Mouse (Mus musculus): ENCODE data around the gene Socs4. TPM values are rescaled to one million over a fixed set of nuclear protein-coding genes. Genes with fewer than 3 reads are reported as not detected.

Socs4 gene
- polyA plus RNA-seq, 1 experiment from 2014 or later: 5.8 TPM

- WGBS: 73% methylated on average over 2 of the region's 2 CpGs
- H3K27ac ChIP-seq (ENCODE audit: low read depth, low read length): no peak overlapping the region
- no peak overlapping the region for H3K4me2 ChIP-seq
- no peak overlapping the region for H3K9ac ChIP-seq (ENCODE audit: low read length)
- H3K9me3 ChIP-seq (ENCODE audit: control insufficient read depth, low read length): no peaks in the 10 kb centered on the region
- DNase-seq (ENCODE audit: low spot score, missing footprints): no peak
- peaks cover 10% of the 10 kb centered on the region for H3K4me1 ChIP-seq (ENCODE audit: control insufficient read depth, insufficient read depth, low read length)
- ATAC-seq (ENCODE audit: low FRiP score): no peak
- no peak overlapping the region for H3K4me3 ChIP-seq (ENCODE audit: low read depth, low read length)
- H3K36me3 ChIP-seq (ENCODE audit: control insufficient read depth, insufficient read depth, low read length): no peaks in the 10 kb centered on the region
- H3K27me3 ChIP-seq (ENCODE audit: control insufficient read depth, insufficient read depth, low read length): no peaks in the 10 kb centered on the region
These were observed 19.5 kb downstream of the Socs4 start for GRCm38 (mm10) chr14:47296232-47296631.

GRCm38 (mm10) chr14:47297785-47298407 lies 21.2 kb downstream of the Socs4 start, which contains the start of gene Mapk1ip1l:
Gene Mapk1ip1l (plus strand): TSS chr14:47298266.
- WGBS: 2% methylated on average over 30 of the region's 34 CpGs
- Histone ChIP-seq H3K36me3 (ENCODE audit: control insufficient read depth, insufficient read depth, low read length) (no peaks in the 10 kb centered on the region), H3K4me3 (ENCODE audit: low read depth, low read length) (peak within 1 kb of the TSS; percentile 90), H3K27ac (ENCODE audit: low read depth, low read length) (peak within 1 kb of the TSS; percentile 99), H3K9ac (ENCODE audit: low read length) (peak within 1 kb of the TSS; percentile 98), H3K9me3 (ENCODE audit: control insufficient read depth, low read length) (no peaks in the 10 kb centered on the region), H3K4me2 (peak within 1 kb of the TSS; percentile 76), H3K4me1 (ENCODE audit: control insufficient read depth, insufficient read depth, low read length) (peaks cover 10% of the 10 kb centered on the region), H3K27me3 (ENCODE audit: control insufficient read depth, insufficient read depth, low read length) (no peaks in the 10 kb centered on the region)
- ATAC-seq (ENCODE audit: low FRiP score) (peak; percentile 93), DNase-seq (ENCODE audit: low spot score, missing footprints) (peak; percentile 100)

GRCm38 (mm10) chr14:47298408-47298792 lies 21.7 kb downstream of the Socs4 start:
- WGBS: under 1% methylated on average over 24 of the region's 38 CpGs

GRCm38 (mm10) chr14:47298819-47299261 lies 22.1 kb downstream of the Socs4 start:
- Histone ChIP-seq H3K4me2 (peak overlapping the region; percentile 76), H3K4me1 (ENCODE audit: control insufficient read depth, insufficient read depth, low read length) (peaks cover 10% of the 10 kb centered on the region), H3K4me3 (ENCODE audit: low read depth, low read length) (peak overlapping the region; percentile 90), H3K27ac (ENCODE audit: low read depth, low read length) (peak overlapping the region; percentile 99), H3K9me3 (ENCODE audit: control insufficient read depth, low read length) (no peaks in the 10 kb centered on the region), H3K9ac (ENCODE audit: low read length) (peak overlapping the region; percentile 98), H3K27me3 (ENCODE audit: control insufficient read depth, insufficient read depth, low read length) (no peaks in the 10 kb centered on the region), H3K36me3 (ENCODE audit: control insufficient read depth, insufficient read depth, low read length) (no peaks in the 10 kb centered on the region)
- ATAC-seq (ENCODE audit: low FRiP score) (peak; percentile 57), DNase-seq (ENCODE audit: low spot score, missing footprints) (peak; percentile 95)
- WGBS: under 1% methylated on average over 15 of the region's 15 CpGs

More at GRCm38 (mm10) chr14:47298408-47298792, 21.7 kb downstream of the Socs4 start:
- no peaks in the 10 kb centered on the region for H3K27me3 ChIP-seq (ENCODE audit: control insufficient read depth, insufficient read depth, low read length)
- H3K9me3 ChIP-seq (ENCODE audit: control insufficient read depth, low read length): no peaks in the 10 kb centered on the region
- peaks cover 10% of the 10 kb centered on the region for H3K4me1 ChIP-seq (ENCODE audit: control insufficient read depth, insufficient read depth, low read length)
- H3K4me2 ChIP-seq: peak overlapping the region; percentile 76
- H3K36me3 ChIP-seq (ENCODE audit: control insufficient read depth, insufficient read depth, low read length): no peaks in the 10 kb centered on the region
- peak overlapping the region; percentile 90 for H3K4me3 ChIP-seq (ENCODE audit: low read depth, low read length)
- H3K9ac ChIP-seq (ENCODE audit: low read length): peak overlapping the region; percentile 98
- peak overlapping the region; percentile 99 for H3K27ac ChIP-seq (ENCODE audit: low read depth, low read length)
- ATAC-seq (ENCODE audit: low FRiP score) (peak; percentile 87), DNase-seq (ENCODE audit: low spot score, missing footprints) (peak; percentile 96)

- H3K9me3 ChIP-seq (ENCODE audit: control insufficient read depth, low read length): no peaks in the 10 kb centered on the region
- H3K27ac ChIP-seq (ENCODE audit: low read depth, low read length): no peak overlapping the region
- H3K4me2 ChIP-seq: no peak overlapping the region
- peaks cover 10% of the 10 kb centered on the region for H3K4me1 ChIP-seq (ENCODE audit: control insufficient read depth, insufficient read depth, low read length)
- no peak overlapping the region for H3K4me3 ChIP-seq (ENCODE audit: low read depth, low read length)
- WGBS: 92% methylated on average over 14 of the region's 14 CpGs
- DNase-seq (ENCODE audit: low spot score, missing footprints) (no peak), ATAC-seq (ENCODE audit: low FRiP score) (no peak)
- no peaks in the 10 kb centered on the region for H3K27me3 ChIP-seq (ENCODE audit: control insufficient read depth, insufficient read depth, low read length)
- peaks cover 3% of the 10 kb centered on the region for H3K36me3 ChIP-seq (ENCODE audit: control insufficient read depth, insufficient read depth, low read length)
- no peak overlapping the region for H3K9ac ChIP-seq (ENCODE audit: low read length)
These were observed 26.4 kb downstream of the Socs4 start for GRCm38 (mm10) chr14:47302885-47303680.

GRCm38 (mm10) chr14:47304814-47305405 lies 28.2 kb downstream of the Socs4 start:
- H3K4me3 ChIP-seq (ENCODE audit: low read depth, low read length): no peak overlapping the region
- H3K36me3 ChIP-seq (ENCODE audit: control insufficient read depth, insufficient read depth, low read length): peaks cover 8% of the 10 kb centered on the region
- DNase-seq (ENCODE audit: low spot score, missing footprints) (no peak), ATAC-seq (ENCODE audit: low FRiP score) (no peak)
- H3K27ac ChIP-seq (ENCODE audit: low read depth, low read length): no peak overlapping the region
- no peak overlapping the region for H3K9ac ChIP-seq (ENCODE audit: low read length)
- WGBS: 92% methylated on average over 6 of the region's 6 CpGs
- H3K4me1 ChIP-seq (ENCODE audit: control insufficient read depth, insufficient read depth, low read length): peaks cover 4% of the 10 kb centered on the region
- no peak overlapping the region for H3K4me2 ChIP-seq
- no peaks in the 10 kb centered on the region for H3K9me3 ChIP-seq (ENCODE audit: control insufficient read depth, low read length)
- H3K27me3 ChIP-seq (ENCODE audit: control insufficient read depth, insufficient read depth, low read length): no peaks in the 10 kb centered on the region

- no peaks in the 10 kb centered on the region for H3K27me3 ChIP-seq (ENCODE audit: control insufficient read depth, insufficient read depth, low read length)
- DNase-seq (ENCODE audit: low spot score, missing footprints) (no peak), ATAC-seq (ENCODE audit: low FRiP score) (no peak)
- H3K4me2 ChIP-seq: no peak overlapping the region
- H3K9me3 ChIP-seq (ENCODE audit: control insufficient read depth, low read length): no peaks in the 10 kb centered on the region
- H3K27ac ChIP-seq (ENCODE audit: low read depth, low read length): no peak overlapping the region
- WGBS: 90% methylated on average over 4 of the region's 4 CpGs
- H3K4me3 ChIP-seq (ENCODE audit: low read depth, low read length): no peak overlapping the region
- no peak overlapping the region for H3K9ac ChIP-seq (ENCODE audit: low read length)
- peaks cover 16% of the 10 kb centered on the region for H3K36me3 ChIP-seq (ENCODE audit: control insufficient read depth, insufficient read depth, low read length)
- no peaks in the 10 kb centered on the region for H3K4me1 ChIP-seq (ENCODE audit: control insufficient read depth, insufficient read depth, low read length)
These were observed 29.2 kb downstream of the Socs4 start for GRCm38 (mm10) chr14:47305933-47306332.

- WGBS: 87% methylated on average over 3 of the region's 3 CpGs
- Histone ChIP-seq H3K4me1 (ENCODE audit: control insufficient read depth, insufficient read depth, low read length) (no peaks in the 10 kb centered on the region), H3K4me3 (ENCODE audit: low read depth, low read length) (no peak overlapping the region), H3K9ac (ENCODE audit: low read length) (no peak overlapping the region), H3K27me3 (ENCODE audit: control insufficient read depth, insufficient read depth, low read length) (no peaks in the 10 kb centered on the region), H3K4me2 (no peak overlapping the region), H3K27ac (ENCODE audit: low read depth, low read length) (no peak overlapping the region), H3K9me3 (ENCODE audit: control insufficient read depth, low read length) (no peaks in the 10 kb centered on the region), H3K36me3 (ENCODE audit: control insufficient read depth, insufficient read depth, low read length) (peaks cover 20% of the 10 kb centered on the region)
- ATAC-seq (ENCODE audit: low FRiP score): no peak
- DNase-seq (ENCODE audit: low spot score, missing footprints): no peak
These were observed 30.9 kb downstream of the Socs4 start for GRCm38 (mm10) chr14:47307669-47308068.

- H3K9me3 ChIP-seq (ENCODE audit: control insufficient read depth, low read length): no peaks in the 10 kb centered on the region
- peaks cover 21% of the 10 kb centered on the region for H3K36me3 ChIP-seq (ENCODE audit: control insufficient read depth, insufficient read depth, low read length)
- no peaks in the 10 kb centered on the region for H3K4me1 ChIP-seq (ENCODE audit: control insufficient read depth, insufficient read depth, low read length)
- no peak for ATAC-seq (ENCODE audit: low FRiP score)
- no peak overlapping the region for H3K4me3 ChIP-seq (ENCODE audit: low read depth, low read length)
- no peak for DNase-seq (ENCODE audit: low spot score, missing footprints)
- H3K27ac ChIP-seq (ENCODE audit: low read depth, low read length): no peak overlapping the region
- 93% methylated on average over 1 of the region's 1 CpGs for WGBS
- H3K27me3 ChIP-seq (ENCODE audit: control insufficient read depth, insufficient read depth, low read length): no peaks in the 10 kb centered on the region
- H3K9ac ChIP-seq (ENCODE audit: low read length): no peak overlapping the region
- H3K4me2 ChIP-seq: no peak overlapping the region
These were observed 32.3 kb downstream of the Socs4 start for GRCm38 (mm10) chr14:47309061-47309460.

Measured in midbrain, embryonic 11.5 days (tissue).